Mouse (Mus musculus): ENCODE results near the gene Foxn3.

- 0 out of 2 replicates have a peak, but pooled peaks have one; percentile 12 for TF ChIP-seq CTCF (IDR thresholded peaks at IDR 0.05; ENCODE audit: borderline replicate concordance, extremely low read depth, insufficient read depth, insufficient read length)
- no peak for TF ChIP-seq POLR2A (IDR thresholded peaks at IDR 0.05; ENCODE audit: borderline replicate concordance, extremely low read depth, insufficient read depth, insufficient read length, poor library complexity, severe bottlenecking)
These were observed 391.2 kb downstream of the Foxn3 start for GRCm38 (mm10) chr12:99172170-99172569.
